Mouse (Mus musculus) brain, adult 2 months (tissue): ENCODE data around the gene Tob2.
A peak's percentile ranks its signal among the peaks of the same experiment; 100 is the strongest.

ENCODE experiments used
- DNase-seq: peaks from one replicate; pipeline ENCODE4 v3.0.0; 2011; ENCODE audit warnings: low read depth, low spot score

Tob2 gene

GRCm38 (mm10) chr15:81838554-81839235, 19.9 kb downstream of the Tob2 start:
- no peak for DNase-seq

GRCm38 (mm10) chr15:81836966-81837920, 21.4 kb downstream of the Tob2 start:
- DNase-seq: no peak

GRCm38 (mm10) chr15:81836124-81836821, 22.3 kb downstream of the Tob2 start:
- peak; percentile 97 for DNase-seq

- DNase-seq: no peak
Measured at GRCm38 (mm10) chr15:81835007-81835880, 23.4 kb downstream of the Tob2 start.

- DNase-seq: peak; percentile 65
Measured at GRCm38 (mm10) chr15:81834171-81834841, 24.3 kb downstream of the Tob2 start.

GRCm38 (mm10) chr15:81833481-81833880, 25.1 kb downstream of the Tob2 start:
- no peak for DNase-seq

- DNase-seq: no peak
Measured at GRCm38 (mm10) chr15:81832219-81832618, 26.4 kb downstream of the Tob2 start.

GRCm38 (mm10) chr15:81831136-81831825, 27.3 kb downstream of the Tob2 start:
- DNase-seq: peak; percentile 99

GRCm38 (mm10) chr15:81830530-81830929, 28.1 kb downstream of the Tob2 start:
- no peak for DNase-seq

GRCm38 (mm10) chr15:81829208-81829580, 29.4 kb downstream of the Tob2 start:
- DNase-seq: no peak

- DNase-seq: no peak
Measured at GRCm38 (mm10) chr15:81828426-81829207, 30.0 kb downstream of the Tob2 start.

- DNase-seq: no peak
Measured at GRCm38 (mm10) chr15:81824832-81825231, 33.8 kb downstream of the Tob2 start.

- DNase-seq: no peak
Measured at GRCm38 (mm10) chr15:81822631-81823030, 36.0 kb downstream of the Tob2 start.

- DNase-seq: no peak
Measured at GRCm38 (mm10) chr15:81818404-81818803, 40.2 kb downstream of the Tob2 start.

- peak; percentile 64 for DNase-seq
Measured at GRCm38 (mm10) chr15:81814716-81815370, 43.8 kb downstream of the Tob2 start.

- DNase-seq: peak; percentile 54
Measured at GRCm38 (mm10) chr15:81813986-81814705, 44.5 kb downstream of the Tob2 start.

- DNase-seq: no peak
Measured at GRCm38 (mm10) chr15:81812696-81813631, 45.6 kb downstream of the Tob2 start.
